Mouse (Mus musculus) heart, adult 2 months (tissue): ENCODE data around the gene Hamp2. TPM values are rescaled to one million over a fixed set of nuclear protein-coding genes. Genes with fewer than 3 reads are reported as not detected.

Experiments used
- DNase-seq, 2 experiments: peaks; one replicate each; pipeline ENCODE4 v3.0.0; 2021
- H3K27ac ChIP-seq: fragments of 200-600 bp; 2 replicates; pipeline ENCODE4 v1.8.1; 2022
- H3K27me3 ChIP-seq: fragments of 200-500 bp; 2 replicates; pipeline ENCODE4 v1.6.1; 2012; ENCODE audit warnings: mild to moderate bottlenecking, low read length, inconsistent platforms, mixed read lengths; ENCODE audit not compliant: control insufficient read depth, insufficient read depth
- H3K36me3 ChIP-seq: fragments of 200-500 bp; 2 replicates; pipeline ENCODE4 v1.6.1; 2012; ENCODE audit warnings: low read length, inconsistent platforms; ENCODE audit not compliant: control insufficient read depth, insufficient read depth
- H3K4me1 ChIP-seq: fragments of 200-500 bp; 2 replicates; pipeline ENCODE4 v1.6.1; 2011; ENCODE audit warnings: low read length; ENCODE audit not compliant: control insufficient read depth, insufficient read depth
- H3K4me3 ChIP-seq: fragments of 200-600 bp; 2 replicates; pipeline ENCODE4 v1.8.1; 2022
- H3K79me2 ChIP-seq: fragments of 200-500 bp; replicated peaks from 2 replicates; pipeline ENCODE4 v1.6.1; 2012; ENCODE audit warnings: mild to moderate bottlenecking, inconsistent platforms, low read length, moderate library complexity, mixed read lengths; ENCODE audit not compliant: control insufficient read depth, insufficient read depth
- H3K9ac ChIP-seq: fragments of 200-500 bp; 2 replicates; pipeline ENCODE4 v1.6.1; 2012; ENCODE audit warnings: low read depth, mild to moderate bottlenecking, control low read depth, inconsistent platforms, low read length, mixed read lengths
- CTCF ChIP-seq: fragments of 200-600 bp; IDR thresholded peaks from 2 replicates; pipeline ENCODE4 v1.8.1; 2022; ENCODE audit warnings: antibody characterized with exemption, mild to moderate bottlenecking, moderate library complexity
- EP300 ChIP-seq: fragments of 200-500 bp; IDR thresholded peaks from 2 replicates; pipeline ENCODE4 v1.6.1; 2011; ENCODE audit warnings: low read depth, low read length, control low read depth; ENCODE audit not compliant: insufficient read depth
- POLR2A ChIP-seq: fragments of 200-500 bp; IDR thresholded peaks from 2 replicates; pipeline ENCODE4 v1.6.1; 2011; ENCODE audit warnings: mild to moderate bottlenecking, low read depth, low read length, control low read depth; ENCODE audit not compliant: insufficient read depth
- WGBS: fragments of 180-500 bp; shearing (Covaris S2); methylation state at CpG from one replicate; pipeline ENCODE4 v1.1.7; 2018; 5-methylcytosine and 5-hydroxymethylcytosine counted together
- intact Hi-C: fragments of 180-260 bp; cut with DNase I; formaldehyde crosslinking; loops from one replicate; pipeline ENCODE4 v1.15.1; 2025
- polyA plus RNA-seq: library from polyadenylated mRNA; depleted of rRNA; stranded (reverse); fragments of >200 nt; gene quantifications from 2 replicates; pipeline ENCODE4 v1.2.3, GENCODE M21; 2012; rRNA removed
- total RNA-seq, 2 experiments: library from RNA; stranded (reverse); gene quantifications; 2 replicates each; pipeline ENCODE4 v1.2.3; 2021

Gene Hamp2
- total and polyA plus RNA-seq, 3 experiments: 2.1 to 4.5 (median 2.8) TPM

DNA sequence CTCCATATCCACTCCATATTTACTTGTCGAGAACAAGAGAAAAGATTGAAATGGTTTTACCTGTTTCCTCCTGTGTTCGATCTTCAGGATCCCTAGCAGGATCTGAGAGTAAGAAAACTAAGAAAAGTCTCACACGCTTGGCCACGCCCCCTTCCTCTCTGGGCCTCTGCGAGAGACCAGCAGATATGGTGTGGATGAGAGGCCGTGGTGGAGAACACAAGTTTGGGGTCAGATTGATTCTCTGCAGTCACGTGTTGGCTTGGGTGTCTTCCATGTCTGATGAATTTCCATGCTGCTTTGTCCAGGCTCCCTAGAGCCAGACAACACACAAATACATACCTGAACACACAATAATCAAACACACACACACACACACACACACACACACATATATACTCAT is 44.3 kb downstream of the Hamp2 start, which contains the start of gene Cd22:
Gene Cd22 (minus strand): TSS at position 167 of the 400 bp plus-strand sequence.
- TF ChIP-seq EP300 (no peak), POLR2A (no peak), CTCF (no peak)
- Histone ChIP-seq H3K9ac (no peak within 1 kb of the TSS), H3K79me2 (no peaks in the 10 kb centered on the region), H3K4me1 (no peaks in the 10 kb centered on the region), H3K27ac (no peak within 1 kb of the TSS), H3K36me3 (no peaks in the 10 kb centered on the region), H3K27me3 (no peaks in the 10 kb centered on the region), H3K4me3 (no peak within 1 kb of the TSS)
- DNase-seq: peak in 1 of 2 experiments; percentile 23
- 33% methylated on average over 7 of the region's 7 CpGs for WGBS
- intact Hi-C loops: no loop called here

DNA sequence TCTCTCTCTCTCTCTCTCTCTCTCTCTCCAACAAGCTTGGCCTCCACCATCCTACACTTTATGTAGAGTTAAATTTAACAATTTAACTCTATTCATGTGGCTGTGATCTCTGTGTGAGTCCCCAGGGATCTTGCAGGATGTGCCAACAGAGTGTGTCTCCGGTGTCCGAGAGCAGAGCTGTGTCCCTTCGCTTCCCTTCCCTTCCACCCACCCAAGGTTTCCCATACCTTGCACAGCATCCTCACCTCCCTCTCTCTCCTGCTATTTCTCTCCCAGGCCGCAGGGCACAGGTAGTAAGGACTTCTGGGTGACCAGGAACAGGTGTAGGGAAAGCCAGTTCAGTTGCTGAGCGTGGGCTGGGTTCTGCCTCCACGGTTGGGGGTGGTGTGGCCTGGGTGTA is 45.5 kb downstream of the Hamp2 start:
- no peak overlapping the region for H3K4me3 ChIP-seq
- H3K36me3 ChIP-seq: no peaks in the 10 kb centered on the region
- 64% methylated on average over 6 of the region's 6 CpGs for WGBS
- H3K79me2 ChIP-seq: no peaks in the 10 kb centered on the region
- peak in 1 of 2 experiments; percentile 8 for DNase-seq
- H3K27me3 ChIP-seq: no peaks in the 10 kb centered on the region
- no peak overlapping the region for H3K27ac ChIP-seq
- H3K9ac ChIP-seq: no peak overlapping the region
- no peaks in the 10 kb centered on the region for H3K4me1 ChIP-seq
- no peak for TF ChIP-seq CTCF
- no peak for TF ChIP-seq EP300
- no peak for TF ChIP-seq POLR2A
- intact Hi-C loops: loop anchor here (5.0 kb wide), 1 partner anchor 78 kb away; the partner anchor contains the start of gene Usf2

DNA sequence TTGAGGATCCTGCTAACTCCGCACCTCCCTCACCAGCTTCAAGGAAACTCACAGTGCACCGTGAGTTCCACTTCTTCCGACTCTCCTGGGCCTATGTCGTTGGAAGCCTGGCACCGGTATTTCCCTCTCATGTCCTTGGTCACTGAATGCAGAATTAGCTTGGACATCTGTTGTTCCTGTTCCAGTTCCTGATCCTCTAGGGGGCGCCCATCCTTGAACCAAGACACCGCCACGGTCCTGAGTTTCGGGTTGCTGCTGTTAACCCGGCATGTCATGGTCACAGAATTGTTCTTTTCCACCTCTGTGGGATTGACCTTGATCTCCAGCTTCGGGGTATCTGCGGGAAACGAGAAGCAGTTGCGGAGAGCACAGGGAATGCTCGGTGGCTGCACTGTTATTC is 51.4 kb downstream of the Hamp2 start:
- 20% methylated on average over 15 of the region's 15 CpGs for WGBS
- Histone ChIP-seq H3K4me3 (no peak overlapping the region), H3K36me3 (no peaks in the 10 kb centered on the region), H3K27me3 (no peaks in the 10 kb centered on the region), H3K9ac (no peak overlapping the region), H3K4me1 (no peaks in the 10 kb centered on the region), H3K27ac (no peak overlapping the region), H3K79me2 (no peaks in the 10 kb centered on the region)
- peak; percentile 79 for TF ChIP-seq CTCF
- no peak for TF ChIP-seq POLR2A
- intact Hi-C loops: loop anchor here (1.0 kb wide), 1 partner anchor 101 kb away; no protein-coding TSS in a partner anchor
- DNase-seq: peak; percentile 66 to 73

Other genes starting within 250 kb of the Hamp2 start
- not detected for gene 2200002J24Rik, start 225.8 kb downstream of the Hamp2 start, total RNA-seq
- 0.35 TPM in 1 of 2 replicates, not detected in the other for gene 2200002J24Rik, start 225.8 kb downstream of the Hamp2 start, polyA plus RNA-seq
- under 1 TPM; 0.10 to 0.32 TPM for gene Atp4a, start 212.5 kb downstream of the Hamp2 start, total RNA-seq
- not detected in 2 replicates for gene Atp4a, start 212.5 kb downstream of the Hamp2 start, polyA plus RNA-seq
- gene Tmem147, start 195.1 kb downstream of the Hamp2 start, total RNA-seq: 100 to 1,000 TPM; 219 to 241 TPM
- gene Tmem147, start 195.1 kb downstream of the Hamp2 start, polyA plus RNA-seq: 293 and 357 TPM in 2 replicates
- gene Gapdhs, start 181.0 kb downstream of the Hamp2 start, total RNA-seq: not detected
- 1.1 and 1.7 TPM in 2 replicates for gene Gapdhs, start 181.0 kb downstream of the Hamp2 start, polyA plus RNA-seq
- gene Sbsn, start 173.2 kb downstream of the Hamp2 start, total RNA-seq: 1 to 10 TPM; 1.8 to 2.3 TPM
- gene Sbsn, start 173.2 kb downstream of the Hamp2 start, polyA plus RNA-seq: 1.6 and 1.7 TPM in 2 replicates
- gene Dmkn, start 160.9 kb downstream of the Hamp2 start, total RNA-seq: 1 to 10 TPM in 1 of 2 experiments, under 1 TPM in 1; 0.84 to 1.6 TPM
- gene Dmkn, start 160.9 kb downstream of the Hamp2 start, polyA plus RNA-seq: 7.2 and 8.8 TPM in 2 replicates
- not detected for gene Krtdap, start 136.8 kb downstream of the Hamp2 start, total RNA-seq
- not detected in 2 replicates for gene Krtdap, start 136.8 kb downstream of the Hamp2 start, polyA plus RNA-seq
- not detected for gene Ffar2, start 100.9 kb downstream of the Hamp2 start, total RNA-seq
- gene Ffar2, start 100.9 kb downstream of the Hamp2 start, polyA plus RNA-seq: 0.18 and 0.61 TPM in 2 replicates
- not detected for gene Ffar3, start 68.5 kb downstream of the Hamp2 start, total RNA-seq
- not detected in 2 replicates for gene Ffar3, start 68.5 kb downstream of the Hamp2 start, polyA plus RNA-seq
- gene Ffar1, start 63.1 kb downstream of the Hamp2 start, total RNA-seq: not detected
- 0.20 TPM in 1 of 2 replicates, not detected in the other for gene Ffar1, start 63.1 kb downstream of the Hamp2 start, polyA plus RNA-seq
- 1 to 10 TPM in 1 of 2 experiments, under 1 TPM in 1; 0.57 to 1.3 TPM for gene Cd22, start 44.3 kb downstream of the Hamp2 start, total RNA-seq
- gene Cd22, start 44.3 kb downstream of the Hamp2 start, polyA plus RNA-seq: 1.1 and 8.1 TPM in 2 replicates
- not detected for gene Mag, start 9.8 kb downstream of the Hamp2 start, total RNA-seq
- 0.27 and 0.32 TPM in 2 replicates for gene Mag, start 9.8 kb downstream of the Hamp2 start, polyA plus RNA-seq
- 10 to 100 TPM; 11.8 to 14.2 TPM for gene Hamp, start 19.4 kb upstream of the Hamp2 start, total RNA-seq
- 114 and 141 TPM in 2 replicates for gene Hamp, start 19.4 kb upstream of the Hamp2 start, polyA plus RNA-seq
- gene Usf2, start 32.1 kb upstream of the Hamp2 start, total RNA-seq: 100 to 1,000 TPM; 103 to 110 TPM
- gene Usf2, start 32.1 kb upstream of the Hamp2 start, polyA plus RNA-seq: 124 and 135 TPM in 2 replicates
- 1 to 10 TPM; 3.7 to 4.3 TPM for gene Lsr, start 48.8 kb upstream of the Hamp2 start, total RNA-seq
- 5.6 and 7.6 TPM in 2 replicates for gene Lsr, start 48.8 kb upstream of the Hamp2 start, polyA plus RNA-seq
- not detected for gene Fam187b, start 49.1 kb upstream of the Hamp2 start, total RNA-seq
- 0.29 and 0.53 TPM in 2 replicates for gene Fam187b, start 49.1 kb upstream of the Hamp2 start, polyA plus RNA-seq
- 10 to 100 TPM; 30.5 to 31.1 TPM for gene Fxyd5, start 117.8 kb upstream of the Hamp2 start, total RNA-seq
- gene Fxyd5, start 117.8 kb upstream of the Hamp2 start, polyA plus RNA-seq: 45.0 and 55.2 TPM in 2 replicates
- 1 to 10 TPM in 1 of 2 experiments, under 1 TPM in 1; 0.63 to 1.5 TPM for gene Fxyd7, start 126.8 kb upstream of the Hamp2 start, total RNA-seq
- gene Fxyd7, start 126.8 kb upstream of the Hamp2 start, polyA plus RNA-seq: 2.9 and 3.4 TPM in 2 replicates
- 100 to 1,000 TPM; 839 to 985 TPM for gene Fxyd1, start 132.5 kb upstream of the Hamp2 start, total RNA-seq
- 1,788 and 1,851 TPM in 2 replicates for gene Fxyd1, start 132.5 kb upstream of the Hamp2 start, polyA plus RNA-seq
- gene Lgi4, start 134.7 kb upstream of the Hamp2 start, total RNA-seq: 1 to 10 TPM; 3.8 to 3.9 TPM
- 5.4 and 6.5 TPM in 2 replicates for gene Lgi4, start 134.7 kb upstream of the Hamp2 start, polyA plus RNA-seq
- gene Fxyd3, start 152.0 kb upstream of the Hamp2 start, total RNA-seq: 1 to 10 TPM; 1.6 to 2.5 TPM
- 4.9 and 5.5 TPM in 2 replicates for gene Fxyd3, start 152.0 kb upstream of the Hamp2 start, polyA plus RNA-seq
- gene Hpn, start 190.6 kb upstream of the Hamp2 start, total RNA-seq: 1 to 10 TPM; 1.7 to 2.6 TPM
- 2.8 and 5.1 TPM in 2 replicates for gene Hpn, start 190.6 kb upstream of the Hamp2 start, polyA plus RNA-seq
- 10 to 100 TPM; 31.8 to 32.5 TPM for gene Scn1b, start 202.3 kb upstream of the Hamp2 start, total RNA-seq
- 39.7 and 41.9 TPM in 2 replicates for gene Scn1b, start 202.3 kb upstream of the Hamp2 start, polyA plus RNA-seq
- gene Gramd1a, start 231.2 kb upstream of the Hamp2 start, total RNA-seq: 10 to 100 TPM; 27.9 to 33.7 TPM
- gene Gramd1a, start 231.2 kb upstream of the Hamp2 start, polyA plus RNA-seq: 49.2 and 64.3 TPM in 2 replicates